21 mouse cellular contexts compared by ENCODE assay signal in the genomic region with DNA sequence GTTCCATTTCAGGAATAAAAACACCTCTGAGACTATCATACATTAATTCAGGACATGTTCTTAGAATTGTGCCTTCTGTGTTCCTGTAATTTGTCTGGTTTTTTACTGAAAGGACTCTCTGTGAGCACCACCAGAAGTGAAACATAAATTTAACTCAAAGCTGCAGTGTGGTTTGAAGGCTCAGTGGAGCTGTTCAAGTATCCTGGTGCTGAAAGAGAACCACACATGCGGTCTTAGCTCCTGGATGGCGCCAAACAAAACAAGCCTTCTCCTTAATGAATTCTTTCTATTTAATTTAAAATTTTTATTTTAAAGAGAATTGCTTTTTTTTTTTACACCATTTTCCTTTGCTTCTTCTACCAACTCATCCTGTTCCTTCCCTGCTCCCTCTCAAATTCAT. TPM values are rescaled to one million over a fixed set of nuclear protein-coding genes. Genes with fewer than 3 reads are reported as not detected.
DNase-seq lines count a peak whose midpoint lies in the region; ATAC-seq and TF ChIP-seq lines count a peak whose summit lies in the region.
"Had no signal": no experiment of that assay in that cellular context is flagged by ENCODE, and none has a peak within 500 bp of the region (broad histone marks: within the 10 kb centered on the region; RNA-seq: fewer than 3 reads in every experiment).

No protein-coding gene starts in this region.

- no peak overlapping the region for H3K27ac ChIP-seq in limb, embryonic 11.5 days (replicated peaks; ENCODE audit: low read depth, low read length)
- H3K27ac ChIP-seq in limb, embryonic 10.5 days, result no peak overlapping the region
- H3K27ac ChIP-seq in CH12.LX (ENCODE audit: insufficient read depth, low read depth), result no peak overlapping the region
- H3K27ac ChIP-seq: hindbrain, embryonic 15.5 days; layer of hippocampus, adult 2 months; liver, embryonic 13.5 days; midbrain, embryonic 12.5 days had no signal

- H3K36me3 ChIP-seq in limb, embryonic 11.5 days (ENCODE audit: control insufficient read depth, insufficient read depth, low read length), result no peaks in the 10 kb centered on the region
- H3K36me3 ChIP-seq in limb, embryonic 10.5 days, result no peaks in the 10 kb centered on the region
- H3K36me3 ChIP-seq in CH12.LX (replicated peaks in 1 of 2; ENCODE audit: control insufficient read depth in 1 of 2, insufficient read depth in 1 of 2, low read length in 1 of 2), result no peaks in the 10 kb centered on the region
- H3K36me3 ChIP-seq: hindbrain, embryonic 15.5 days; liver, embryonic 13.5 days; midbrain, embryonic 12.5 days had no signal

- WGBS in limb, embryonic 11.5 days, result 67% methylated on average over 2 of the region's 2 CpGs
- WGBS in limb, embryonic 10.5 days, result 72% methylated on average over 2 of the region's 2 CpGs

- no peaks in the 10 kb centered on the region for H3K79me2 ChIP-seq in CH12.LX (replicated peaks; ENCODE audit: control insufficient read depth, extremely low read depth, insufficient read depth, poor library complexity, severe bottlenecking)

- no peaks in the 10 kb centered on the region for H3K9me3 ChIP-seq in limb, embryonic 11.5 days (ENCODE audit: control insufficient read depth, low read length)
- no peaks in the 10 kb centered on the region for H3K9me3 ChIP-seq in limb, embryonic 10.5 days (replicated peaks)
- no peaks in the 10 kb centered on the region for H3K9me3 ChIP-seq in CH12.LX (replicated peaks; ENCODE audit: low read length)
- H3K9me3 ChIP-seq: hindbrain, embryonic 15.5 days; liver, embryonic 13.5 days; midbrain, embryonic 12.5 days had no signal

- no peak overlapping the region for H3K4me2 ChIP-seq in limb, embryonic 11.5 days (ENCODE audit: low read depth, severe bottlenecking)
- H3K4me2 ChIP-seq in CH12.LX (ENCODE audit: insufficient read depth, low read depth, poor library complexity, severe bottlenecking), result no peak overlapping the region
- H3K4me2 ChIP-seq: hindbrain, embryonic 15.5 days; liver, embryonic 13.5 days; midbrain, embryonic 12.5 days had no signal

- TF ChIP-seq POLR2A in CH12.LX (IDR thresholded peaks at IDR 0.05; ENCODE audit: low read depth, low read length), result no peak

- in situ Hi-C loops in CH12.LX (cut with MboI; ENCODE audit: low pct_ligation_motif_present, low pct_unique_long_range_greater_than_20kb, low sequenced_read_pairs), result no loop called here

- no peak overlapping the region for H3K9ac ChIP-seq in limb, embryonic 11.5 days (ENCODE audit: low read length)
- H3K9ac ChIP-seq in CH12.LX (ENCODE audit: insufficient read depth, low read depth), result no peak overlapping the region
- H3K9ac ChIP-seq: hindbrain, embryonic 15.5 days; liver, embryonic 13.5 days; midbrain, embryonic 12.5 days had no signal

- no peak for TF ChIP-seq CTCF in CH12.LX (conservative IDR thresholded peaks at IDR 0.05 in 1 of 2, IDR thresholded peaks at IDR 0.05 in 1 of 2; ENCODE audit: low read depth in 2 of 2, low read length in 2 of 2)

- TF ChIP-seq EP300 in CH12.LX (IDR thresholded peaks at IDR 0.05; ENCODE audit: low read length), result no peak

- dilution Hi-C loops in CH12.LX (cut with MboI; ENCODE audit: extremely low pct_ligation_motif_present, extremely low pct_unique_long_range_greater_than_20kb, low sequenced_read_pairs), result no loop called here

- peak; percentile 53 for DNase-seq in limb, embryonic 11.5 days (ENCODE audit: low spot score)
- DNase-seq in limb, embryonic 10.5 days (ENCODE audit: low spot score), result no peak
- DNase-seq in CH12.LX (ENCODE audit: extremely low read depth), result peak; percentile 15
- peak; percentile 58 for DNase-seq in embryo, embryonic 11 days
- DNase-seq in mesoderm, embryonic 11.5 days (ENCODE audit: low read depth, low spot score), result peak; percentile 53
- no peak for DNase-seq in left cerebral cortex, adult 18-20 months (ENCODE audit: low spot score in 2 of 2)
- no peak for DNase-seq in right cerebral cortex, adult 2 months (ENCODE audit: low spot score in 2 of 2)
- DNase-seq: gastrocnemius, postnatal 10 days; heart, postnatal 10 days; kidney, adult 2 months; liver, embryonic 13.5 days; lung, postnatal 10 days; right cerebral cortex, postnatal 14 days; thymus, postnatal 36 days had no signal

- no peaks in the 10 kb centered on the region for H3K27me3 ChIP-seq in limb, embryonic 11.5 days (ENCODE audit: control insufficient read depth, insufficient read depth, low read length)
- H3K27me3 ChIP-seq in limb, embryonic 10.5 days (ENCODE audit: low read depth, poor library complexity, severe bottlenecking), result no peaks in the 10 kb centered on the region
- no peaks in the 10 kb centered on the region for H3K27me3 ChIP-seq in CH12.LX (replicated peaks)
- H3K27me3 ChIP-seq: hindbrain, embryonic 15.5 days; liver, embryonic 13.5 days; midbrain, embryonic 12.5 days had no signal

- no peak overlapping the region for H3K4me3 ChIP-seq in limb, embryonic 11.5 days (ENCODE audit: low read depth, low read length)
- no peak overlapping the region for H3K4me3 ChIP-seq in limb, embryonic 10.5 days
- no peak overlapping the region for H3K4me3 ChIP-seq in CH12.LX (replicated peaks in 1 of 3; ENCODE audit: low read depth in 2 of 3, low read length in 2 of 3, poor library complexity in 1 of 3)
- H3K4me3 ChIP-seq: erythroblast, embryonic 14.5 days; hindbrain, embryonic 15.5 days; layer of hippocampus, adult 2 months; liver, embryonic 13.5 days; midbrain, embryonic 12.5 days had no signal

- no peaks in the 10 kb centered on the region for H3K4me1 ChIP-seq in limb, embryonic 11.5 days (ENCODE audit: control insufficient read depth, insufficient read depth, low read length)
- no peaks in the 10 kb centered on the region for H3K4me1 ChIP-seq in limb, embryonic 10.5 days
- H3K4me1 ChIP-seq in CH12.LX (ENCODE audit: control insufficient read depth in 1 of 2, insufficient read depth in 2 of 2), result no peaks in the 10 kb centered on the region
- H3K4me1 ChIP-seq: hindbrain, embryonic 15.5 days; liver, embryonic 13.5 days; midbrain, embryonic 12.5 days had no signal

- TF ChIP-seq RAD21 in CH12.LX (IDR thresholded peaks at IDR 0.05; ENCODE audit: low read depth, low read length), result no peak

- ATAC-seq in limb, embryonic 11.5 days (ENCODE audit: insufficient number of reproducible peaks, low FRiP score, low TSS enrichment, low read depth), result no peak
- ATAC-seq: forebrain, embryonic 16.5 days had no signal

TF ChIP-seq in CH12.LX, 34 proteins besides CTCF, POLR2A, EP300 and RAD21:
- TF ChIP-seq USF1 (IDR thresholded peaks at IDR 0.05; ENCODE audit: low read depth, low read length) (no peak), MYC (IDR thresholded peaks at IDR 0.05; ENCODE audit: low read depth, low read length) (no peak), MEF2A (IDR thresholded peaks at IDR 0.05; ENCODE audit: borderline replicate concordance, low read depth, low read length) (no peak), E2F4 (IDR thresholded peaks at IDR 0.05; ENCODE audit: insufficient replicate concordance, low read depth, low read length) (no peak), TCF12 (IDR thresholded peaks at IDR 0.05; ENCODE audit: low read depth, low read length) (no peak), POLR2AphosphoS2 (IDR thresholded peaks at IDR 0.05; ENCODE audit: low read depth, low read length) (no peak), ZMIZ1 (IDR thresholded peaks at IDR 0.05; ENCODE audit: low read depth, low read length) (no peak), CHD1 (IDR thresholded peaks at IDR 0.05; ENCODE audit: low read depth, low read length) (no peak), MAZ (IDR thresholded peaks at IDR 0.05; ENCODE audit: low read depth, low read length) (no peak), IRF4 (IDR thresholded peaks at IDR 0.05; ENCODE audit: low read depth, low read length) (no peak)

RNA-seq across cellular contexts. Expression of gene Col9a1, which starts 2.4 kb away (rescaled TPM):
- polyA plus RNA-seq in limb, embryonic 11.5 days (2014; fragmentation: Nextera tagmentation; extraction: Ambion mirVana), result 79.4 and 80.8 TPM in 2 replicates
- polyA plus RNA-seq in limb, embryonic 10.5 days (2016; fragmentation: Nextera tagmentation; extraction: Ambion mirVana), result 41.3 and 81.1 TPM in 2 replicates
- not detected in 2 replicates for total RNA-seq in CH12.LX (2012; rRNA removed)
- total RNA-seq in CH12.LX (2014; rRNA removed), result not detected in 2 replicates
- not detected in 2 replicates for polyA plus RNA-seq in CH12.LX (2012; ENCODE audit: insufficient read length, low read depth)
- total RNA-seq in left cerebral cortex, adult 18-20 months (2021), result under 1 TPM; 0.56 to 0.60 TPM
- total RNA-seq: heart, adult 8-10 months; neutrophil, adult 5-6 weeks had no signal
- polyA plus RNA-seq: kidney, adult 2 months had no signal

Comparison
In these comparisons a context has a peak if more than half of its experiments do, and no peak if none do; other contexts are left out.
1. DNase-seq: peak in limb, embryonic 11.5 days (single experiment), CH12.LX (single experiment), embryo, embryonic 11 days (single experiment) and mesoderm, embryonic 11.5 days (single experiment); none in limb, embryonic 10.5 days (single experiment), left cerebral cortex, adult 18-20 months (0 of 2) and right cerebral cortex, adult 2 months (0 of 2).
2. RNA of gene Col9a1, which starts 2.4 kb away (polyA plus RNA-seq): 41.3 to 81.1 TPM in limb, embryonic 10.5 days and 79.4 to 80.8 TPM in limb, embryonic 11.5 days; not detected in CH12.LX; every median in the first group is over 10 times any median in the second.